Mouse (Mus musculus): Measurements from ENCODE around the gene Isy1. TPM values are rescaled to one million over a fixed set of nuclear protein-coding genes. Genes with fewer than 3 reads are reported as not detected.

Isy1 gene
- polyA plus RNA-seq, 1 experiment: 6.7 TPM

Other genes with a start within 250 kb of the Isy1 start
- gene Prokr1, start 248.1 kb downstream of the Isy1 start, polyA plus RNA-seq (2012; rRNA removed): 0.23 and 0.33 TPM in 2 replicates
- 1.7 and 3.0 TPM in 2 replicates for gene Aplf, start 166.6 kb downstream of the Isy1 start, polyA plus RNA-seq (2012; rRNA removed)
- gene Efcc1, start 107.9 kb downstream of the Isy1 start, polyA plus RNA-seq (2012; rRNA removed): 2.6 and 4.0 TPM in 2 replicates
- 1.7 TPM in 1 of 2 replicates, not detected in the other for gene Gp9, start 60.7 kb downstream of the Isy1 start, polyA plus RNA-seq (2012; rRNA removed)
- 47.2 and 58.4 TPM in 2 replicates for gene Rab43, start 26.6 kb downstream of the Isy1 start, polyA plus RNA-seq (2012; rRNA removed)
- 0.34 and 0.47 TPM in 2 replicates for gene Gm45140, start 3.0 kb downstream of the Isy1 start, polyA plus RNA-seq (2012; rRNA removed)
- gene Cnbp, start 12.3 kb upstream of the Isy1 start, polyA plus RNA-seq (2012; rRNA removed): 63.8 and 77.3 TPM in 2 replicates
- gene Copg1, start 49.0 kb upstream of the Isy1 start, polyA plus RNA-seq (2012; rRNA removed): 44.8 and 62.5 TPM in 2 replicates
- 6.5 and 19.8 TPM in 2 replicates for gene Hmces, start 75.1 kb upstream of the Isy1 start, polyA plus RNA-seq (2012; rRNA removed)
- gene H1fx, start 142.8 kb upstream of the Isy1 start, polyA plus RNA-seq (2012; rRNA removed): 5.9 and 10.9 TPM in 2 replicates
- gene Rab7, start 206.5 kb upstream of the Isy1 start, polyA plus RNA-seq (2012; rRNA removed): 43.8 and 78.5 TPM in 2 replicates
- gene Rpn1, start 245.7 kb upstream of the Isy1 start, polyA plus RNA-seq (2012; rRNA removed): 90.9 and 104 TPM in 2 replicates